Mouse (Mus musculus) heart, postnatal 25 days (tissue): Measurements from ENCODE around the gene Akr1a1. TPM values are rescaled to one million over a fixed set of nuclear protein-coding genes. Genes with fewer than 3 reads are reported as not detected.
A peak's percentile ranks its signal among the peaks of the same experiment; 100 is the strongest.
"Not testable (repeated sequence)": the region's sequence is repeated elsewhere in the genome, so short reads cannot be mapped to it uniquely, and the experiment has no call there.

Source experiments
- DNase-seq: peaks from one replicate; pipeline ENCODE4 v3.0.0; 2022; ENCODE audit warnings: low spot score
- intact Hi-C: fragments of 180-260 bp; cut with DNase I; formaldehyde crosslinking; loops from one replicate; pipeline ENCODE4 v1.15.1; 2025
- total RNA-seq, 2 experiments: library from RNA; stranded (reverse); gene quantifications; 2 replicates each; pipeline ENCODE4 v1.2.3; 2021

The Akr1a1 gene
- 100 to 1,000 TPM; 277 to 278 TPM for total RNA-seq

- intact Hi-C loops = loop anchor here (5.0 kb wide), 1 partner anchor 36 kb away; the partner anchor contains the start of gene Prdx1
- peak; percentile 86 for DNase-seq
Observed at GRCm38 (mm10) chr4:116650924-116651796, at the start of gene Akr1a1. Akr1a1 (minus strand) TSS chr4:116651680.

DNA sequence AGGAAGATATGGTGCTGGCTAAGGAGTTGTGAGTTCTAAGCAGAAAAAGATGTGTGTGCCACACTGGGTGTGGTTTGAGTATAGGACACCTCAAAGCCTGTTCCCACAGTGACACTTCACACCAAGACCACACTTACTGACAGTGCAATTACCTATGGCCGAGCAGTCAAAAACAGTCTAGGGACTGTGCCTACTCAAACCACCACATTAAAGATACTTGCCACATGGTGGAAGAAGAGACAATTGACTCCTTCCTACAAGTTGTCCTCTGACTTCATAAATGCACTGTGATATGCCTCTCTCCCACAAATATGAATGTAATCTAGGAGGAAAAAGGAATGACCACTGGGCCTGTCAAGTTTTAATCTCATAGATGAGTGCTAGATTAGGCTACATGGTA is 49.5 kb upstream of the Akr1a1 start:
- no peak for DNase-seq
- intact Hi-C loops = loop anchor here (5.0 kb wide), 1 partner anchor 54 kb away; no protein-coding TSS in a partner anchor

GRCm38 (mm10) chr4:116698693-116699342 is 47.3 kb upstream of the Akr1a1 start:
- DNase-seq = no peak
- intact Hi-C loops = no loop called here

DNA sequence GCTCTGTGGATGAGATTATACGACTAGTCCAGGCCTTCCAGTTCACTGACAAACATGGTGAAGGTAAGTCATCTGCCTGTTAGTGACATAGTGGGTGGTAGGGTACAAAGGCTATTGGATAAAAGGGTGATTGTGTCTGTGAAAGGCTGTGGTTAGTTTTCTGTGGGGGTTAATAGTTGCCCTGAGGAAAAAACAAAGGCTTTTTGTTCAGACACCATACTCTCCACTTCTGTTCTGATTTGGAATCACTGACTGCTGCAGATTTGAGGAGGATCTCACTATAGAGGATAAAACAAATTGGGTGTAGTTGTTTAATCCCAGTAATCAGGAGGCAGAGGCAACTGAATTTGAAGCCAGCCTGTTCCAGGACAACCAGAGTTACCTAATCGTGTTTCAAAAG is 42.3 kb upstream of the Akr1a1 start:
- no peak for DNase-seq
- intact Hi-C loops = no loop called here

GRCm38 (mm10) chr4:116692146-116692545 is 40.7 kb upstream of the Akr1a1 start:
- no peak for DNase-seq
- intact Hi-C loops = no loop called here

DNA sequence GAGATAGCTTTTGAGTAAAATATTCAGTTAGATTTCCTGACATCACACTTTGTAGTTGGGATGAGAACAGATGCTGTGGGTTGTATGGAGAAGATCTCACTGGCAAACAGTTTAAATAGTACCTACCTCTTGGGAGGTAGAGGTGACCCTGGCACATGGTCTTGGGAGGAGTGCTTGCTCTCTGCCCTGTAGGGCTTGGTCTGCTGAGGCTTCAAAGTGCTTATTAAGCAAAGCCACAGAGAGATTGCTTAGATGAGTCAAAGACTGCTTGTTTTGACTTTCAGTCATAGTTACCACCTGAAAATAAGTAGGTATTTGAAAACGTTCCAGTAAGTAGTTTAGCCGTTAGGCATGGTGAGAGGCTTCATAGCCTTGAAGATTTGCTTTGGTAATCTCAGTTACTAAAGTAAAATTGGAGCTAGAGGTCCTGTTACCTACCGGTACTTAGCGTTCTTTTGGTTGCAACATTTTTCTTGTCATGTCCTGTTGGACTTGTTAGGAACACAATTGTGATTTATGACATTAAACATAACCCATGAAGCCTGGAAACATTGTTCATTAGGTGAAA is 37.9 kb upstream of the Akr1a1 start:
- intact Hi-C loops = loop anchor here (5.0 kb wide), 1 partner anchor 37 kb away; the partner anchor contains the start of gene Akr1a1

GRCm38 (mm10) chr4:116687041-116687440 is 35.6 kb upstream of the Akr1a1 start:
- no peak for DNase-seq
- intact Hi-C loops = loop anchor here (5.0 kb wide), 1 partner anchor 35 kb away; the partner anchor contains the start of gene Akr1a1

More for the DNA sequence above, 37.9 kb upstream of the Akr1a1 start:
- DNase-seq = no peak

GRCm38 (mm10) chr4:116685402-116686061 is 34.1 kb upstream of the Akr1a1 start, which contains the start of gene Prdx1:
Prdx1 (plus strand) TSS chr4:116685544.
- DNase-seq = peak; percentile 92
- intact Hi-C loops = loop anchor here (5.0 kb wide), 1 partner anchor 33 kb away; the partner anchor contains the start of gene Akr1a1

- no peak for DNase-seq
- intact Hi-C loops = loop anchor here (5.0 kb wide), 1 partner anchor 32 kb away; the partner anchor contains the start of gene Akr1a1
Observed at GRCm38 (mm10) chr4:116684665-116685064, 33.2 kb upstream of the Akr1a1 start.

- no peak for DNase-seq
- intact Hi-C loops = no loop called here
Observed at GRCm38 (mm10) chr4:116683957-116684356, 32.5 kb upstream of the Akr1a1 start.

- DNase-seq, intact Hi-C loops: not testable (repeated sequence)
Observed at GRCm38 (mm10) chr4:116680521-116680920, 29.0 kb upstream of the Akr1a1 start.

GRCm38 (mm10) chr4:116679141-116679540 is 27.7 kb upstream of the Akr1a1 start:
- DNase-seq = no peak
- intact Hi-C loops = no loop called here

DNA sequence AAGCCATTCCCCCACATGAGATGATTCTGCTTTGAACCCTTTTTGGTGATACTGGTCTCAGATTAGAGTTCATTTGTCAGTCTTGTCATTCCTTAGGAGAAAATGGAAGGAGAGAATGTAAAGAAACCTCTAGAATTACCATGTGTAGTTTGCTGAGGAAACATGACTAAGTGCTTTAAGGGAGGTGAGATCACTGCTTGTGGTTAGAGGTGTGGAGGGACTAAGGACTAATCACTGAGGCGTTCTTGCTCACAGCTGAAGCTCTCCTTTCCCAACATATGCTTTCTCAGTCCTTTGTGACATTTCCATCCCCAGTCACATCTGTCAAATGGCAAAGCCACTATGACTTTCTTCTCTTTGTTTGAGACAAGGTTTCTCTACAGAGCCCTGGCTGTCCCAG is 26.3 kb upstream of the Akr1a1 start:
- intact Hi-C loops = no loop called here
- DNase-seq = no peak

GRCm38 (mm10) chr4:116676027-116676426 is 24.5 kb upstream of the Akr1a1 start:
- intact Hi-C loops = no loop called here
- no peak for DNase-seq

- intact Hi-C loops, DNase-seq: not testable (repeated sequence)
Observed at GRCm38 (mm10) chr4:116674761-116675160, 23.3 kb upstream of the Akr1a1 start.

GRCm38 (mm10) chr4:116672785-116673184 is 21.3 kb upstream of the Akr1a1 start:
- DNase-seq = no peak
- intact Hi-C loops = no loop called here

DNA sequence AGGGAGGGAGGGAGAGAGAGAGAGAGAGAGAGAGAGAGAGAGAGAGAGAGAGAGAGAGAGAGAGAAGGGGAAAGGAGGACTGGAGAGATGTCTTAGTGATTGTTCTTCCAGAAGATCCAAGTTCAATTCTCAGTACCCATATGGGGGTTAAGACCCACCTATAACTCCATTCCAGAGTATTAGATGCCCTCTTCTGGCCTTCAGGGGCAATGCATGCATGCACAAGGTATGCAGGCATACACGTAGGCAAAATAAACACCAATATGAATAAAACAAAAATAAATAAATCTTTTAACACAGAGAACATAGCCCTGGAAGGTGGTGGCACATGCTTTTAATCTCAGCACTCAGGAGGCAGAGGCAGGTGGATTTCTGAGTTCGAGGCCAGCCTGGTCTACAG is 17.8 kb upstream of the Akr1a1 start:
- intact Hi-C loops = no loop called here
- no peak for DNase-seq

DNA sequence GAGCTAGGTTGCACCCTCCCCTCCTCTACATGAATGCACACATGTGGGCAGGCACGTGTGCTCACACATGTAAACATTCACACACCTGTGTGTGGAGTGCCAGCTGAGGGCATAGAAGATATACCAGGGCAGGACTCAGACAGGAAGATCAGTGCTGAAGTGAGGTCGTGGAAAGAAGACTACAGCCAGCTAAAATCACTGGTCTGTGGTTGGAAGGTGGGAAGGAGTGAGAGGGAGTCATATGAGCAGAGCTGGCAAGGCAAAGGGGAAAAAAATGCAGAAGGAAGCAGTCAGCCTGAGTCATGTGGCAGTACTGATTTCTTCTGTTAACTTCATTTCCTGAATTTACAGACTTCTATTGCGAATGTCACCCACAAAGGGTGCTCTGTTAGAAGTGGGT is 16.7 kb upstream of the Akr1a1 start:
- intact Hi-C loops = no loop called here
- DNase-seq = no peak

GRCm38 (mm10) chr4:116666625-116667024 is 15.1 kb upstream of the Akr1a1 start:
- intact Hi-C loops = no loop called here
- no peak for DNase-seq

GRCm38 (mm10) chr4:116661998-116662397 is 10.5 kb upstream of the Akr1a1 start:
- DNase-seq = no peak
- intact Hi-C loops = no loop called here
